Mouse (Mus musculus) right cerebral cortex, adult 18-20 months (tissue): ENCODE measurements around the gene Cdk5rap3.

Experiments
- DNase-seq: peaks from one replicate; pipeline ENCODE4 v3.0.0; 2022; ENCODE audit warnings: mixed read lengths

Gene Cdk5rap3

GRCm38 (mm10) chr11:96893203-96893842 is 23.0 kb downstream of the Cdk5rap3 start:
- no peak for DNase-seq

- DNase-seq, result no peak
These were observed 24.3 kb downstream of the Cdk5rap3 start for GRCm38 (mm10) chr11:96891784-96892527.

- DNase-seq, result no peak
These were observed 29.3 kb downstream of the Cdk5rap3 start for GRCm38 (mm10) chr11:96886942-96887546.

- no peak for DNase-seq
These were observed 30.4 kb downstream of the Cdk5rap3 start for GRCm38 (mm10) chr11:96885901-96886340.

- DNase-seq, result no peak
These were observed 36.0 kb downstream of the Cdk5rap3 start for GRCm38 (mm10) chr11:96880296-96880695.

- DNase-seq, result no peak
These were observed 36.9 kb downstream of the Cdk5rap3 start for GRCm38 (mm10) chr11:96879359-96879758.

GRCm38 (mm10) chr11:96878715-96879114 is 37.6 kb downstream of the Cdk5rap3 start:
- DNase-seq, result no peak

- no peak for DNase-seq
These were observed 39.2 kb downstream of the Cdk5rap3 start for GRCm38 (mm10) chr11:96877071-96877470.

- peak; percentile 37 for DNase-seq
These were observed 39.8 kb downstream of the Cdk5rap3 start for GRCm38 (mm10) chr11:96876300-96877040.

- DNase-seq, result peak; percentile 88
These were observed 40.6 kb downstream of the Cdk5rap3 start for GRCm38 (mm10) chr11:96875745-96876144.

- DNase-seq, result no peak
These were observed 41.0 kb downstream of the Cdk5rap3 start for GRCm38 (mm10) chr11:96875270-96875669.

- DNase-seq, result no peak
These were observed 42.6 kb downstream of the Cdk5rap3 start for GRCm38 (mm10) chr11:96873601-96874140.

- peak; percentile 21 for DNase-seq
These were observed 43.6 kb downstream of the Cdk5rap3 start for GRCm38 (mm10) chr11:96872441-96873379.

- DNase-seq, result peak; percentile 54
These were observed 49.1 kb downstream of the Cdk5rap3 start for GRCm38 (mm10) chr11:96867149-96867548.

GRCm38 (mm10) chr11:96863206-96863995 is 52.9 kb downstream of the Cdk5rap3 start:
- no peak for DNase-seq

- DNase-seq, result no peak
These were observed 53.8 kb downstream of the Cdk5rap3 start for GRCm38 (mm10) chr11:96862534-96862933.

- peak; percentile 93 for DNase-seq
These were observed 54.4 kb downstream of the Cdk5rap3 start for GRCm38 (mm10) chr11:96861878-96862289.

GRCm38 (mm10) chr11:96861446-96861845 is 54.9 kb downstream of the Cdk5rap3 start:
- DNase-seq, result no peak

- DNase-seq, result peak; percentile 70
These were observed 55.7 kb downstream of the Cdk5rap3 start for GRCm38 (mm10) chr11:96860564-96860963.

GRCm38 (mm10) chr11:96859635-96860034 is 56.7 kb downstream of the Cdk5rap3 start:
- DNase-seq, result no peak

GRCm38 (mm10) chr11:96857446-96857845 is 58.9 kb downstream of the Cdk5rap3 start:
- no peak for DNase-seq
